Mouse (Mus musculus) E14TG2a.4 (cell line): ENCODE measurements around the gene Olfr1380.

Experiments
- CTCF ChIP-seq: conservative IDR thresholded peaks from 2 replicates; pipeline ENCODE4 v1.5.1; 2014; ENCODE audit warnings: low read length
- NANOG ChIP-seq: IDR thresholded peaks from 2 replicates; pipeline ENCODE4 v1.6.1; 2014; ENCODE audit warnings: borderline replicate concordance, low read length, mixed read lengths
- POU5F1 ChIP-seq: IDR thresholded peaks from 2 replicates; pipeline ENCODE4 v1.6.1; 2014; ENCODE audit warnings: low read length, borderline replicate concordance

DNA sequence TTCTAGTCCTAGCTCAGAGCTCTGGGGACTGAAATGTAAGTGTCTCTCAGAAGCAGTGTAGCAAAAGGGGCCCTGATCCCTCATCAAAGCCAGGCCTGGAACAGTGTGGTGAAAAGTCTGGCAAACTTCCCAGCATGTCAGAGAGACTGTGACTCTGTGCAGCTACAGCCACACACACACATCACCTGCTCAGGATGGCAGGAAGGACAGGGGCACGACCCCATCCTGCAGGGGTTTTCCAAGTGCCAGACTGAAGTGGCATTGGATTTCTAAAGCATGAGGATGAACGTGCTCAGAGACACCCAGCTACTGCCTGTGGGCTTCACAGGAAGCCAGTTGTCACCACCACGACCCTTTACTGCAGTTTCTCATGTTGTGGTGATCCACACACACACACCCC lies 55.5 kb downstream of the Olfr1380 start:
- TF ChIP-seq CTCF (no peak), POU5F1 (no peak), NANOG (no peak)
